Mouse (Mus musculus): ENCODE results near the gene Col11a1.

DNA sequence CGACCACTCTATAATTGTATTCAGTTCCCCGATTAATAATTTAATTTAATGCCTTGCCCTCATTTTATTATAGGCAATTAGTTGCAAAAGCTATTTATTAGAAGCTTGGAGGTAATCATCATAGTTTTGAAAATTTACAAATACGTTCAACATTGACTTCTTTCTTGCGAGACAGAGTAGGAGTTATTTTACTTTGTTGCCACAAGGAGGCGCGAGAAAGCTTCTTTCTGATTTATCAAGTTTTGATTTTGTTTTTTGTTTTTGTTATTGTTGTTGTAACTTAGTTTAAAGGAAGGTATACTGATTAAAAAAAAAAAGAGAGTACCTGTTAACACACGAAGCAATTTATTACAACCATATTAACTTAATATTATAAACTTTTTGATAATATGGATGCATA, 76.8 kb downstream of the Col11a1 start:
- TF ChIP-seq CTCF (IDR thresholded peaks at IDR 0.05; ENCODE audit: low read depth, low read length) (no peak), POLR2A (IDR thresholded peaks at IDR 0.05; ENCODE audit: extremely low read depth, insufficient read depth, low read length) (no peak)
